In the genomic region with DNA sequence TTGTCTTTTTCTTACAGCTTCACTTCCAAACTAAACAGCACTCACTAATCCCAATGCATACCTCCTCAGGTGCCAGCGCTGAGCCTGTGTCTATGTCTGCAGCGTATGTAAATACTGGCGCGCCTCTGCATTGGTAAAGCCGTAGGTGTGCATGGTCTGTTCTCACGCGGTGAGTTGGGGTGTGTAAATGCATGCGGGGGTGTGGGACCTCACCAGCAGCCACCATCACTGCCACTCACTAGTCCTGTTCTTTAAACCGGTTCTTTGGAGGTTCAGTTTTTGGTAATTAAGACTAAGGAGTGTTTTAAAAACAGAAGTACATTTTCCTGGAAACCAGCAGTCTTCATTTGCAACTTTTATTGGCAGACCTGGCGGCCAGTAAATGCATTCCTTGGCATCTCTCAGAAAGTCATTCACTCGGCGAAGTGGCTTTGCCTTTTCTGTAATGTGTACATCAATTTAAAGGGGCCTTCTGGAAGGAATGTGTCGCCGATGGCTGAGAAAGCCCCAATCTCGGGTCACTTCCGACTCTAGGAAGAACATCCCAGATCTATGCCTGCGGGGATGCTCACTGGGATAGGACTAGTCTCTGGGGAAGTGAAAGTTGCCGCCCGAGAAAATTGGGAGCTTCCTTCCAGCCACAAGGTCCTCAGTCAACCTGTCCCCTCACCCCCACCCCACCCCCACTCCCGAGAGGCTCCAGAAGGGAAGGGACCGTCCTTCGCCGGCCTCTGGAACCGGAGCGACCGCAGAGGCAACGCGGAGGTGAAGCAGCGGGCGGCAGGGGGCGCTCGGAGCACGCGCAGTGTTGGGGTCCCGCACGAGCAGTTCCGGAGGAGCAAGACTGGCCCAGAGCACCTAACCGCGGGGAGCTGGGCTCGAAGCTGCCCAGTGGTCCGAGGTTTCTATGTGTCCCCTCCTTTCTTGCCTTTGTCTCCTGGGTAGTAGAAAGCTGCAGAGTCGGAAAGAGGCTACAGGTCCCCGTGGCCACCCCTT, we compare ENCODE assay signal across 8 mouse cellular contexts. TPM values are rescaled to one million over a fixed set of nuclear protein-coding genes. Genes with fewer than 3 reads are reported as not detected.
A peak's percentile ranks its signal among the peaks of the same experiment; 100 is the strongest.
DNase-seq lines count a peak whose midpoint lies in the region; ATAC-seq and TF ChIP-seq lines count a peak whose summit lies in the region.

No protein-coding gene starts in this region.

- no peaks in the 10 kb centered on the region for H3K9me3 ChIP-seq in forebrain, embryonic 12.5 days
- H3K9me3 ChIP-seq in heart, embryonic 15.5 days (replicated peaks) = no peaks in the 10 kb centered on the region
- no peaks in the 10 kb centered on the region for H3K9me3 ChIP-seq in liver, embryonic 13.5 days (replicated peaks)
- H3K9me3 ChIP-seq in stomach, postnatal 0 days (ENCODE audit: control insufficient read depth, low read length) = no peaks in the 10 kb centered on the region

- H3K36me3 ChIP-seq in forebrain, embryonic 12.5 days (replicated peaks) = no peaks in the 10 kb centered on the region
- H3K36me3 ChIP-seq in heart, embryonic 15.5 days = no peaks in the 10 kb centered on the region
- H3K36me3 ChIP-seq in liver, embryonic 13.5 days = no peaks in the 10 kb centered on the region
- no peaks in the 10 kb centered on the region for H3K36me3 ChIP-seq in stomach, postnatal 0 days (ENCODE audit: control insufficient read depth, insufficient read depth, low read length)

- peaks cover 27% of the 10 kb centered on the region for H3K4me1 ChIP-seq in forebrain, embryonic 12.5 days
- peaks cover 36% of the 10 kb centered on the region for H3K4me1 ChIP-seq in heart, embryonic 15.5 days (replicated peaks)
- peaks cover 9% of the 10 kb centered on the region for H3K4me1 ChIP-seq in liver, embryonic 13.5 days (replicated peaks)
- H3K4me1 ChIP-seq in stomach, postnatal 0 days (replicated peaks; ENCODE audit: control insufficient read depth, insufficient read depth) = no peaks in the 10 kb centered on the region; the same call in 1 of the 2 replicates

- peaks cover 80% of the 10 kb centered on the region for H3K27me3 ChIP-seq in forebrain, embryonic 12.5 days
- peaks cover 83% of the 10 kb centered on the region for H3K27me3 ChIP-seq in heart, embryonic 15.5 days
- peaks cover 87% of the 10 kb centered on the region for H3K27me3 ChIP-seq in liver, embryonic 13.5 days
- H3K27me3 ChIP-seq in stomach, postnatal 0 days (ENCODE audit: control insufficient read depth, insufficient read depth, low read length) = peaks cover 13% of the 10 kb centered on the region; the same call in 1 of the 2 replicates

- peak overlapping the region; percentile 34 for H3K4me3 ChIP-seq in forebrain, embryonic 12.5 days (replicated peaks)
- H3K4me3 ChIP-seq in heart, embryonic 15.5 days = peak overlapping the region; percentile 43
- H3K4me3 ChIP-seq in liver, embryonic 13.5 days (replicated peaks) = peak overlapping the region; percentile 26
- peak overlapping the region; percentile 32 for H3K4me3 ChIP-seq in stomach, postnatal 0 days (ENCODE audit: low read depth, low read length)

- H3K4me2 ChIP-seq in forebrain, embryonic 12.5 days = peak overlapping the region; percentile 59
- peak overlapping the region; percentile 78 for H3K4me2 ChIP-seq in heart, embryonic 15.5 days
- H3K4me2 ChIP-seq in liver, embryonic 13.5 days = peak overlapping the region; percentile 39
- peak overlapping the region; percentile 58 for H3K4me2 ChIP-seq in stomach, postnatal 0 days (replicated peaks; ENCODE audit: low read depth)

- TF ChIP-seq EP300 in stomach, postnatal 0 days (optimal IDR thresholded peaks at IDR 0.05) = no peak

- H3K9ac ChIP-seq in forebrain, embryonic 12.5 days = no peak overlapping the region
- H3K9ac ChIP-seq in heart, embryonic 15.5 days = 0 out of 2 replicates have a peak overlapping the region, but pooled peaks have one; percentile 19
- H3K9ac ChIP-seq in liver, embryonic 13.5 days = no peak overlapping the region
- H3K9ac ChIP-seq in stomach, postnatal 0 days (ENCODE audit: low read length) = no peak overlapping the region; the same call in 1 of the 2 replicates

- peak; percentile 53 for DNase-seq in CD4-positive helper T cell, adult 2 months (ENCODE audit: low read depth, low spot score)
- peak; percentile 67 for DNase-seq in brain, adult 2 months (ENCODE audit: low read depth, low spot score)
- peak; percentile 96 for DNase-seq in kidney, postnatal 10 days
- DNase-seq in liver, embryonic 13.5 days = peak; percentile 37
- peak; percentile 92 for DNase-seq in neural tube, embryonic 10.5 days (ENCODE audit: extremely low spot score, low spot score)
- DNase-seq in stomach, postnatal 0 days (ENCODE audit: low spot score) = peak; percentile 87

- H3K27ac ChIP-seq in forebrain, embryonic 12.5 days = no peak overlapping the region
- H3K27ac ChIP-seq in heart, embryonic 15.5 days = no peak overlapping the region
- no peak overlapping the region for H3K27ac ChIP-seq in liver, embryonic 13.5 days
- H3K27ac ChIP-seq in stomach, postnatal 0 days (replicated peaks) = no peak overlapping the region

- peak; percentile 87 for ATAC-seq in forebrain, embryonic 12.5 days (ENCODE audit: low FRiP score)
- ATAC-seq in heart, embryonic 15.5 days (replicated peaks; ENCODE audit: insufficient number of reproducible peaks, insufficient read depth, low FRiP score, low read depth) = peak; percentile 75
- ATAC-seq in liver, embryonic 13.5 days (ENCODE audit: low read depth) = no peak
- ATAC-seq in stomach, postnatal 0 days (ENCODE audit: low FRiP score, low TSS enrichment) = peak; percentile 83

- TF ChIP-seq CTCF in stomach, postnatal 0 days (IDR thresholded peaks at IDR 0.05; ENCODE audit: low read depth) = peak; percentile 94

- under 1% methylated on average over 43 of the region's 43 CpGs for WGBS in forebrain, embryonic 12.5 days
- 4% methylated on average over 43 of the region's 43 CpGs for WGBS in heart, embryonic 15.5 days
- WGBS in liver, embryonic 13.5 days (ENCODE audit: insufficient replicate concordance) = 2% methylated on average over 43 of the region's 43 CpGs
- WGBS in stomach, postnatal 0 days = 2% methylated on average over 43 of the region's 43 CpGs

RNA-seq across cellular contexts. Expression of a gene that starts 5.6 kb away (rescaled TPM):
- polyA plus RNA-seq in forebrain, embryonic 12.5 days (2016; fragmentation: Nextera tagmentation; extraction: Ambion mirVana) = 2.7 and 5.0 TPM in 2 replicates
- polyA plus RNA-seq in heart, embryonic 15.5 days (2015; fragmentation: Nextera tagmentation; extraction: Ambion mirVana) = 1.9 and 2.2 TPM in 2 replicates
- polyA plus RNA-seq in liver, embryonic 13.5 days (2015; fragmentation: Nextera tagmentation; extraction: Ambion mirVana) = 0.03 TPM in 2 replicates
- 0.13 and 0.15 TPM in 2 replicates for polyA plus RNA-seq in stomach, postnatal 0 days (2015; fragmentation: Nextera tagmentation; extraction: Ambion mirVana)

Comparison
In these comparisons a context has a peak if more than half of its experiments do, and no peak if none do; other contexts are left out.
1. DNase-seq: peak in every context shown above with its lines; median percentile 96 in kidney, postnatal 10 days; 92 in neural tube, embryonic 10.5 days; 87 in stomach, postnatal 0 days; 67 in brain, adult 2 months; 53 in CD4-positive helper T cell, adult 2 months; 37 in liver, embryonic 13.5 days.